Mouse (Mus musculus) left cerebral cortex, adult 11 months (tissue): ENCODE measurements at regions not wholly inside any gene's neighbourhood (a gene's known extent, or its start where the extent isn't known, plus 50 kb on each side); places are given as distances from the start of the nearest gene placed in this dataset.

Experiments
- DNase-seq: peaks from one replicate; pipeline ENCODE4 v3.0.0; 2022; ENCODE audit warnings: low spot score

GRCm38 (mm10) chr13:32541611-32542010, 203.1 kb upstream of the Gmds start:
- DNase-seq: no peak

- DNase-seq: no peak
These were observed 197.7 kb upstream of the Gmds start for GRCm38 (mm10) chr13:32536241-32536640.

GRCm38 (mm10) chr13:32535602-32536001, 197.1 kb upstream of the Gmds start:
- DNase-seq: no peak

- no peak for DNase-seq
These were observed 192.5 kb upstream of the Gmds start for GRCm38 (mm10) chr13:32530926-32531512.

GRCm38 (mm10) chr13:32518611-32519344, 180.2 kb upstream of the Gmds start:
- no peak for DNase-seq

- DNase-seq: no peak
These were observed 179.0 kb upstream of the Gmds start for GRCm38 (mm10) chr13:32517514-32517913.

GRCm38 (mm10) chr13:32509231-32510023, 170.9 kb upstream of the Gmds start:
- DNase-seq: no peak

- DNase-seq: no peak
These were observed 169.9 kb upstream of the Gmds start for GRCm38 (mm10) chr13:32508447-32508846.

- no peak for DNase-seq
These were observed 169.3 kb upstream of the Gmds start for GRCm38 (mm10) chr13:32507825-32508224.

GRCm38 (mm10) chr13:32498205-32498790, 159.8 kb upstream of the Gmds start:
- DNase-seq: no peak

- DNase-seq: no peak
These were observed 157.7 kb upstream of the Gmds start for GRCm38 (mm10) chr13:32496263-32496662.

GRCm38 (mm10) chr13:32495063-32495462, 156.5 kb upstream of the Gmds start:
- no peak for DNase-seq

- DNase-seq: no peak
These were observed 155.3 kb upstream of the Gmds start for GRCm38 (mm10) chr13:32493806-32494205.

- peak; percentile 13 for DNase-seq
These were observed 154.8 kb upstream of the Gmds start for GRCm38 (mm10) chr13:32493309-32493708.

- no peak for DNase-seq
These were observed 154.0 kb upstream of the Gmds start for GRCm38 (mm10) chr13:32492566-32492965.

GRCm38 (mm10) chr13:32481444-32482058, 143.0 kb upstream of the Gmds start:
- DNase-seq: no peak

- no peak for DNase-seq
These were observed 141.5 kb upstream of the Gmds start for GRCm38 (mm10) chr13:32480029-32480428.

- no peak for DNase-seq
These were observed 140.7 kb upstream of the Gmds start for GRCm38 (mm10) chr13:32479118-32479818.

- DNase-seq: no peak
These were observed 127.2 kb upstream of the Gmds start for GRCm38 (mm10) chr13:32465787-32466186.

GRCm38 (mm10) chr13:32465041-32465682, 126.6 kb upstream of the Gmds start:
- DNase-seq: no peak
